Mouse (Mus musculus) CH12.LX (cell line): ENCODE measurements around the gene Slc25a10. TPM values are rescaled to one million over a fixed set of nuclear protein-coding genes. Genes with fewer than 3 reads are reported as not detected.

Experiments
- DNase-seq: peaks from one replicate; pipeline ENCODE4 v3.0.0-alpha.2; 2013; ENCODE audit errors: extremely low read depth
- H3K27ac ChIP-seq: 2 replicates; pipeline ENCODE4 v1.5.1; 2012; ENCODE audit warnings: low read depth, mild to moderate bottlenecking, control low read depth, moderate library complexity; ENCODE audit not compliant: insufficient read depth
- H3K27me3 ChIP-seq: replicated peaks from 2 replicates; pipeline ENCODE3; 2012; ENCODE audit warnings: inconsistent platforms
- H3K36me3 ChIP-seq, 2 experiments: replicated peaks in 1 of 2; 2 replicates each; pipeline versions ENCODE3 to v1.6.1; 2012; ENCODE audit warnings: inconsistent platforms in 1 of 2, low read length in 1 of 2, mild to moderate bottlenecking in 1 of 2, mixed read lengths in 1 of 2, moderate library complexity in 1 of 2; ENCODE audit not compliant: control insufficient read depth in 1 of 2, insufficient read depth in 1 of 2
- H3K4me1 ChIP-seq, 2 experiments: 2 replicates each; pipeline ENCODE4 v1.6.1; 2012; ENCODE audit warnings: inconsistent platforms in 1 of 2, moderate library complexity in 1 of 2; ENCODE audit not compliant: insufficient read depth in 2 of 2, control insufficient read depth in 1 of 2
- H3K4me2 ChIP-seq: 2 replicates; pipeline ENCODE4 v1.6.1; 2012; ENCODE audit warnings: low read depth, mild to moderate bottlenecking, control low read depth; ENCODE audit not compliant: poor library complexity, insufficient read depth, severe bottlenecking
- H3K4me3 ChIP-seq, 3 experiments: fragments of 150-350 bp in 1 of 3; sonication (generic) in 1 of 3; replicated peaks in 1 of 3; 2 replicates each; pipeline versions ENCODE3 to v1.5.1; 2011 to 2012; ENCODE audit warnings: low read depth in 2 of 3, low read length in 2 of 3, mild to moderate bottlenecking in 2 of 3, moderate library complexity in 2 of 3, control low read depth in 1 of 3, improper control_type of control experiment in 1 of 3, inconsistent platforms in 1 of 3, mixed read lengths in 1 of 3; ENCODE audit not compliant: poor library complexity in 1 of 3
- H3K79me2 ChIP-seq: replicated peaks from 2 replicates; pipeline ENCODE4 v1.6.1; 2012; ENCODE audit warnings: mild to moderate bottlenecking, moderate library complexity; ENCODE audit not compliant: control insufficient read depth, poor library complexity, insufficient read depth, severe bottlenecking; ENCODE audit errors: extremely low read depth
- H3K9ac ChIP-seq: 2 replicates; pipeline ENCODE4 v1.6.1; 2012; ENCODE audit warnings: low read depth, mild to moderate bottlenecking, control low read depth, moderate library complexity; ENCODE audit not compliant: insufficient read depth
- H3K9me3 ChIP-seq: replicated peaks from 2 replicates; pipeline ENCODE3; 2012; ENCODE audit warnings: low read length, inconsistent platforms, mixed read lengths
- CHD1 ChIP-seq: IDR thresholded peaks from 2 replicates; pipeline ENCODE4 v1.6.1; 2012; ENCODE audit warnings: low read depth, low read length, improper control_type of control experiment, inconsistent platforms
- CHD2 ChIP-seq: IDR thresholded peaks from 2 replicates; pipeline ENCODE4 v1.6.1; 2011; ENCODE audit warnings: low read length, improper control_type of control experiment
- CTCF ChIP-seq, 2 experiments: IDR thresholded peaks in 1 of 2; conservative IDR thresholded peaks in 1 of 2; 2 replicates each; pipeline ENCODE4 v1.5.1; 2011 to 2012; ENCODE audit warnings: low read depth in 2 of 2, low read length in 2 of 2, improper control_type of control experiment in 1 of 2, inconsistent platforms in 1 of 2, mild to moderate bottlenecking in 1 of 2, moderate library complexity in 1 of 2
- ELF1 ChIP-seq: IDR thresholded peaks from 2 replicates; pipeline ENCODE4 v1.6.1; 2014; ENCODE audit warnings: low read depth, mild to moderate bottlenecking, inconsistent platforms, low read length, improper control_type of control experiment
- EP300 ChIP-seq: IDR thresholded peaks from 2 replicates; pipeline ENCODE4 v1.6.1; 2011; ENCODE audit warnings: low read length, improper control_type of control experiment
- ETS1 ChIP-seq: conservative IDR thresholded peaks from 2 replicates; pipeline ENCODE4 v1.6.1; 2012; ENCODE audit warnings: low read depth, mild to moderate bottlenecking, inconsistent platforms, low read length, improper control_type of control experiment, moderate library complexity
- GABPA ChIP-seq: IDR thresholded peaks from 2 replicates; pipeline ENCODE4 v1.6.1; 2012; ENCODE audit warnings: low read depth, low read length, improper control_type of control experiment, inconsistent platforms; ENCODE audit not compliant: insufficient replicate concordance
- JUND ChIP-seq: conservative IDR thresholded peaks from 2 replicates; pipeline ENCODE4 v1.6.1; 2011; ENCODE audit warnings: low read depth, low read length, improper control_type of control experiment
- KAT2A ChIP-seq: IDR thresholded peaks from 2 replicates; pipeline ENCODE4 v1.6.1; 2012; ENCODE audit warnings: low read length, improper control_type of control experiment, inconsistent platforms; ENCODE audit not compliant: insufficient replicate concordance
- MAX ChIP-seq: IDR thresholded peaks from 2 replicates; pipeline ENCODE4 v1.6.1; 2011; ENCODE audit warnings: low read length, improper control_type of control experiment
- MAZ ChIP-seq: IDR thresholded peaks from 2 replicates; pipeline ENCODE4 v1.6.1; 2012; ENCODE audit warnings: low read depth, mild to moderate bottlenecking, inconsistent platforms, low read length, improper control_type of control experiment, moderate library complexity
- MYC ChIP-seq: IDR thresholded peaks from 2 replicates; pipeline ENCODE4 v1.6.1; 2011; ENCODE audit warnings: low read depth, mild to moderate bottlenecking, improper control_type of control experiment, low read length
- POLR2A ChIP-seq: IDR thresholded peaks from 2 replicates; pipeline ENCODE4 v1.6.1; 2011; ENCODE audit warnings: low read depth, mild to moderate bottlenecking, improper control_type of control experiment, low read length
- POLR2AphosphoS2 ChIP-seq: IDR thresholded peaks from 2 replicates; pipeline ENCODE4 v1.6.1; 2011; ENCODE audit warnings: low read depth, low read length, improper control_type of control experiment
- RAD21 ChIP-seq: IDR thresholded peaks from 2 replicates; pipeline ENCODE4 v1.6.1; 2011; ENCODE audit warnings: low read depth, mild to moderate bottlenecking, low read length, improper control_type of control experiment, moderate library complexity
- SIN3A ChIP-seq: IDR thresholded peaks from 2 replicates; pipeline ENCODE4 v1.6.1; 2012; ENCODE audit warnings: low read length, improper control_type of control experiment, inconsistent platforms
- SMC3 ChIP-seq: IDR thresholded peaks from 2 replicates; pipeline ENCODE4 v1.6.1; 2011; ENCODE audit warnings: low read depth, low read length, improper control_type of control experiment
- USF1 ChIP-seq: IDR thresholded peaks from 2 replicates; pipeline ENCODE4 v1.6.1; 2014; ENCODE audit warnings: low read depth, mild to moderate bottlenecking, inconsistent platforms, low read length, improper control_type of control experiment
- ZC3H11A ChIP-seq: IDR thresholded peaks from 2 replicates; pipeline ENCODE4 v1.6.1; 2012; ENCODE audit warnings: low read depth, mild to moderate bottlenecking, inconsistent platforms, low read length, improper control_type of control experiment
- dilution Hi-C: fragments of 300-500 bp; cut with MboI; formaldehyde crosslinking; loops from 2 replicates; pipeline ENCODE4 v1.14.3; 2020; ENCODE audit warnings: low sequenced_read_pairs; ENCODE audit not compliant: extremely low pct_unique_long_range_greater_than_20kb, extremely low pct_ligation_motif_present
- in situ Hi-C: fragments of 300-500 bp; cut with MboI; formaldehyde crosslinking; loops from 3 replicates; pipeline ENCODE4 v1.14.3; 2019; ENCODE audit warnings: low sequenced_read_pairs, low pct_ligation_motif_present, low pct_unique_long_range_greater_than_20kb, mixed read lengths
- polyA plus RNA-seq: library from polyadenylated mRNA; unstranded; fragments of >175 nt; gene quantifications from 2 replicates; pipeline ENCODE4 v1.2.1, GENCODE M21; 2012; ENCODE audit warnings: low read depth; ENCODE audit not compliant: insufficient read length
- total RNA-seq, 2 experiments: library from RNA; depleted of rRNA; stranded (reverse); fragments of 300-350 nt in 1 of 2; fragments of >200 nt in 1 of 2; gene quantifications; 2 replicates each; pipeline ENCODE4 v1.2.3; 2012 to 2014

Slc25a10 gene
- total and polyA plus RNA-seq, 3 experiments: 32.9 to 45.9 (median 34.6) TPM

- Histone ChIP-seq H3K79me2 (no peaks in the 10 kb centered on the region), H3K36me3 (no peaks in the 10 kb centered on the region), H3K4me2 (no peak overlapping the region), H3K4me1 (peaks cover 0 to 16% of the 10 kb centered on the region in 2 experiments; a peak in 2 of 4 replicates), H3K27me3 (no peaks in the 10 kb centered on the region), H3K27ac (no peak overlapping the region), H3K9me3 (peaks cover 7% of the 10 kb centered on the region), H3K9ac (no peak overlapping the region), H3K4me3 (no peak overlapping the region)
- TF ChIP-seq EP300: no peak
- no peak for TF ChIP-seq CHD1
- no peak for TF ChIP-seq CHD2
- no peak for TF ChIP-seq ZC3H11A
- TF ChIP-seq JUND: no peak
- TF ChIP-seq POLR2A: no peak
- no peak for TF ChIP-seq ETS1
- TF ChIP-seq SMC3: no peak
- no peak for TF ChIP-seq USF1
- dilution Hi-C loops: no loop called here
- in situ Hi-C loops: loop anchor here (5.0 kb wide), 1 partner anchor 47 kb away; no protein-coding TSS in a partner anchor
- DNase-seq: no peak
These were observed 28.9 kb downstream of the Slc25a10 start for GRCm38 (mm10) chr11:120520498-120520897.

- Histone ChIP-seq H3K36me3 (no peaks in the 10 kb centered on the region), H3K9ac (no peak overlapping the region), H3K9me3 (peaks cover 7% of the 10 kb centered on the region), H3K27me3 (no peaks in the 10 kb centered on the region), H3K4me3 (no peak overlapping the region), H3K27ac (no peak overlapping the region), H3K4me1 (peaks cover 0 to 16% of the 10 kb centered on the region in 2 experiments; a peak in 2 of 4 replicates), H3K4me2 (no peak overlapping the region), H3K79me2 (no peaks in the 10 kb centered on the region)
- in situ Hi-C loops (loop anchor here (5.0 kb wide), 1 partner anchor 46 kb away; no protein-coding TSS in a partner anchor), dilution Hi-C loops (no loop called here)
- TF ChIP-seq POLR2A (no peak), GABPA (no peak), SIN3A (no peak), MAX (no peak), KAT2A (no peak), ETS1 (no peak), ELF1 (no peak), MAZ (no peak), SMC3 (no peak), CTCF (conservative IDR thresholded peaks at IDR 0.05 in 1 of 2, IDR thresholded peaks at IDR 0.05 in 1 of 2; ENCODE audit: low read depth in 2 of 2, low read length in 2 of 2) (no peak), POLR2AphosphoS2 (no peak), ZC3H11A (no peak), MYC (no peak), RAD21 (no peak), EP300 (no peak)
- no peak for DNase-seq
These were observed 29.4 kb downstream of the Slc25a10 start for GRCm38 (mm10) chr11:120520967-120521540.
